Mouse (Mus musculus): ENCODE data around the gene Jade2.
A peak's percentile ranks its signal among the peaks of the same experiment; 100 is the strongest.
"Not testable (repeated sequence)": the region's sequence is repeated elsewhere in the genome, so short reads cannot be mapped to it uniquely, and the experiment has no call there.

Gene Jade2

GRCm38 (mm10) chr11:51790662-51791061 is 66.8 kb downstream of the Jade2 start:
- no peak for DNase-seq (ENCODE audit: low spot score)

DNA sequence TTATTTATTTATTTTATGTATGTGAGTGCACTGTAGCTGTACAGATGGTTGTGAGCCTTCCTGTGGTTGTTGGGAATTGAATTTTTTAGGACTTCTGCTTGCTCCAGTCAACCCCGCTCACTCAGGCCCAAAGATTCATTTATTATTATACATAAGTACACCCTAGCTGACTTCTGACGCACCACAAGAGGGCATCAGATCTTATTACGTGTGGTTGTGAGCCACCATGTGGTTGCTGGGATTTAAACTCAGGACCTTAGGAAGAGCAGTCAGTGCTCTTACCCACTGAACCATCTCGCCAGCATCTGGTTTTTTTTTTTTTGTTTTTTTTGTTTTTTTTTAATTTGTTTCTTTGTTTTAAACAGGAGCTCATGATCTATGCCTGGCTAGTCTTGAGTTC is 67.7 kb downstream of the Jade2 start:
- DNase-seq (ENCODE audit: low spot score) = not testable (repeated sequence)

DNA sequence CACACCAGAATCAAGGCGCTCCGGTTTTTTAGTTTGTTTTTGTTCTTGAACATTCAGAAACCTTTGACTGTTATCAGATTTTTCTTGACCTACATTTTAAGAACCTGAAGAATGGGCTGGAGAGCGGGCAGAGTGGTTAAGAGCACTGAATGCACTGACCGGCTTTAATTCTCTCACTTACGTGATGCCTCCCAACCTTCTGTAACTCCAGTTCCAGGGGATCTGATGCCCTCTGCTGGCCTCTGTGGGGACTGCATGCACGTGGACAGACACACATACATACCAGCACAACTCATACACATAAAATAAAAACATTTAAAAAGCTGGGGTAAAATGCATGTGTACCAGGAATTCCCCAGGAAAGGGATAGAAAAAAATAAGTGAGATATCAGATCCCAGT is 71.5 kb downstream of the Jade2 start:
- peak; percentile 80 for DNase-seq (ENCODE audit: low spot score)

DNA sequence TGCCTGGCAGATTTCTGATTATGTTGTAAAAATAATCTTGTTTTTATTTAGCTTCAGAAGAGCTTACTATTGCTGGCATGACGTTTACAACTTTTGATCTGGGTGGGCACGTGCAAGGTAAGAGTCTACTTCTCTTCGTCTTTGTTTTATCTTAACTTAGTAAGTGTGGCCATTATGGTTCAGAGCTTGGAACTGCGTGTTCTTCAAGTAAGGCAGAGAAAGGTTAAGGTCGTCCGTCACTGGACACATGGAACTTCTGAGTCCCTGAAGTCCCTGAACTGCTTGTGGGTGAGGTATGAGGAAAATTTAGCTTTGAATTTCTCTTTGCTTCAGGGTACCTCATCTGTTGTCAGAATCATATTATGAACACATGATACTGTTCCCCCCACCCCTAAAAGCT is 74.7 kb downstream of the Jade2 start:
- DNase-seq (ENCODE audit: low spot score) = no peak

DNA sequence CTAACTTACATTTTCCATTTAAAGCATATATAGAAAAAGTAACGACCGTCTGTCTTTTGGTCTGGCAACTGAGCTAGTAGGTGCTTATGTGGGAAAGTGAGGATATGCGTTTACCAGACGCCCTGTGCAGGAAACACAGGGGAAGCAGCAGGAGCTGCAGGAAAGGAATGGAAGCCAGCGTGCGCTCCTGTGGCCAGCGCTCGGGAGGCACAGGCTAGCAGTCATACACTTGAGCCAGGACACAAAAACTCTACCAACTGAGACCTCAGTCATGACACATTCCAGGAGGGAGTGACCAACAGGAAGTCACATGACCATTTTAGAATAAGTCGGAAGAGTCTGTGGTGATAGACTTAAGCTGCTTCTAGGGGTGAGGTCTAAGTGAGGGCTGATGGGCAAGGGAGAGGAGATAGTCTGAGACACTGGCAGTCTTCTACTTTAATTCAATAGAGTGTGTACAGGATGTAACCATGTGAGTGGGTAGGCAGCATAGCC is 76.6 kb downstream of the Jade2 start:
- DNase-seq (ENCODE audit: low spot score) = no peak

DNA sequence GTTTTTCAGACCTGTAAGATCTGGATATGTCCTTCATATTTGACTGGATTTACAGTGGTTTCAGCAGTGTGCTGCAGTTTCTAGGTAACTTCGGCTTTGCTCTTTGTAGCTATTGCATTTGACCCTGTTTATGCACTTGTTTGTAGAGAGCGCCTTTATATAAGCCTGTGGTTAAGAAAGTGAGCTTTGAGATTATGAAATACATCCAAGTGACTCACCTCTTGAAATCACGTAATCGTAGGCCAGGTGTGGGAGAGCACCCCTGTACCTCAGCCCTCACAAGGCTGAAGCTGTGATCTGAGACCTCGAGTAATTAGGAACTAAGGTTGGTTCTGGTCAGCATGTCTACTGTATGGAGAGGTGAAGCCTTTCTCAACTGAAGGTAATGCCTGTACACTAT is 80.0 kb downstream of the Jade2 start:
- no peak for DNase-seq (ENCODE audit: low spot score)

- no peak for DNase-seq (ENCODE audit: low spot score)
Observed at GRCm38 (mm10) chr11:51775507-51775906, 81.9 kb downstream of the Jade2 start.

DNA sequence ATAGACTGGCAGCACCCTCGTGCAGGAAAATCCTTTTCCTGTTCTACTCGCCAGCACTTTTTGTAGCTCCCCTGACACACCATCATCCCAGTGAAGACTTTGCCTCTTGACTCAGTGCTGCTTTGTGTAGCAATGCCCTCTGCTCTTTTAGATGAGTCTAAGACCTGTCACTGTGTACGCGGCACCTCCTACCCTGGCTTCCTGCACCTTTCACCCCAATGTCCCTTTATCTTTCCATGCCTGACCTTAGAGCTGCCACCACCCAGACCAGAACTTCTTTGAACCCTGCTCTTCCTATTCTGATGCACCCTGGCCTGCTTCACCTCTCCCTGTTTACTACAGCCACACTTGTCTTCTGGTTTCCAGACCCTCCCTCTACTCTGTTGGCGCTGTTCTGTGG is 89.2 kb downstream of the Jade2 start:
- no peak for DNase-seq (ENCODE audit: low spot score)

- DNase-seq (ENCODE audit: low spot score) = no peak
Observed at GRCm38 (mm10) chr11:51767579-51768220, 89.8 kb downstream of the Jade2 start.

DNA sequence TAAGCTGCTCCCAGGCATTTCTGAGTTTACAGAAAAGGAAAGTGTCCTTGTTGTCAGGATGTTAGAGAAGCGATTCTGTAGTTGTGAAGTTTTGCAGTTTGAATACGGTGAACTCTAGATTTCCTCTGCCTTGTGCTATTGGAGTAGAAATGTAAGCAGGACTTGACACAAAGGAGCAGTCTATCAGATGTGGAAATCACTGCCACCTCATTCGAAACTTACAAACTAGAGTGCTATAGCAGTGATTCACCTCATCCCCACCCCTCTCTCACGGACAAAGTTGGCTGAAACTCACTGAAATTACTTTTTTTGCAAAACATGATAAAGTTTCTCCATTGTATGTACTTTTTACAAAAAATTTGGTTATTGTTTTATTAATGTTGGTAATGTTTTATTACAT is 92.6 kb downstream of the Jade2 start:
- DNase-seq (ENCODE audit: low spot score) = no peak

- DNase-seq (ENCODE audit: low spot score) = no peak
Observed at GRCm38 (mm10) chr11:51763955-51764354, 93.5 kb downstream of the Jade2 start.

All from testis, postnatal 10 days (tissue).